Mouse (Mus musculus) heart, embryonic 11.5 days (tissue): Measurements from ENCODE around the gene Lgals2. TPM values are rescaled to one million over a fixed set of nuclear protein-coding genes. Genes with fewer than 3 reads are reported as not detected.
A peak's percentile ranks its signal among the peaks of the same experiment; 100 is the strongest.

Source experiments
- ATAC-seq: fragments of 200-750 bp; cut with Nextera tagmentation; replicated peaks from 2 replicates; pipeline ENCODE4 v1.8.0; 2017; ENCODE audit warnings: moderate library complexity; ENCODE audit not compliant: insufficient number of reproducible peaks, low FRiP score, low TSS enrichment
- H3K27ac ChIP-seq: fragments of 300-500 bp; sonication (generic); 2 replicates; pipeline ENCODE4 v1.5.1; 2014; ENCODE audit warnings: mild to moderate bottlenecking, low read depth, low read length
- H3K27me3 ChIP-seq: fragments of 300-500 bp; sonication (generic); 2 replicates; pipeline ENCODE4 v1.6.1; 2014; ENCODE audit warnings: mild to moderate bottlenecking, low read length, mixed read lengths; ENCODE audit not compliant: control insufficient read depth, insufficient read depth
- H3K36me3 ChIP-seq: fragments of 300-500 bp; sonication (generic); 2 replicates; pipeline ENCODE4 v1.6.1; 2014; ENCODE audit warnings: mild to moderate bottlenecking, low read length, moderate library complexity, mixed read lengths; ENCODE audit not compliant: control insufficient read depth, insufficient read depth
- H3K4me1 ChIP-seq: fragments of 300-500 bp; sonication (generic); 2 replicates; pipeline ENCODE4 v1.6.1; 2014; ENCODE audit warnings: low read length; ENCODE audit not compliant: control insufficient read depth, insufficient read depth
- H3K4me2 ChIP-seq: fragments of 300-500 bp; sonication (generic); 2 replicates; pipeline ENCODE4 v1.6.1; 2014; ENCODE audit warnings: mild to moderate bottlenecking, moderate library complexity
- H3K4me3 ChIP-seq: fragments of 300-500 bp; sonication (generic); 2 replicates; pipeline ENCODE4 v1.5.1; 2014; ENCODE audit warnings: low read depth, low read length
- H3K9ac ChIP-seq: fragments of 300-500 bp; sonication (generic); 2 replicates; pipeline ENCODE4 v1.6.1; 2014; ENCODE audit warnings: mild to moderate bottlenecking, low read depth, low read length, moderate library complexity
- H3K9me3 ChIP-seq: fragments of 300-500 bp; sonication (generic); replicated peaks from 2 replicates; pipeline ENCODE4 v1.6.1; 2016; ENCODE audit warnings: low read length; ENCODE audit not compliant: control insufficient read depth
- WGBS: fragments of 180-500 bp; shearing (Covaris S2); extraction: QIAGEN DNeasy Blood & Tissue Kit; methylation state at CpG from one replicate; pipeline ENCODE4 v1.1.7; 2014; ENCODE audit not compliant: insufficient replicate concordance; 5-methylcytosine and 5-hydroxymethylcytosine counted together
- polyA plus RNA-seq: library from polyadenylated mRNA; unstranded; fragments of >200 nt; fragmentation: Nextera tagmentation; extraction: Ambion mirVana; gene quantifications from 2 replicates; pipeline ENCODE4 v1.2.1, GENCODE M21; 2014

Lgals2 gene
- polyA plus RNA-seq = 0.49 TPM in 1 of 2 replicates, not detected in the other

- Histone ChIP-seq H3K4me3 (no peak within 1 kb of the TSS), H3K4me1 (peaks cover 17% of the 10 kb centered on the region), H3K27me3 (no peaks in the 10 kb centered on the region), H3K36me3 (no peaks in the 10 kb centered on the region), H3K9me3 (no peaks in the 10 kb centered on the region), H3K27ac (no peak within 1 kb of the TSS), H3K9ac (no peak within 1 kb of the TSS), H3K4me2 (no peak within 1 kb of the TSS)
- whole genome bisulfite sequencing = 65% methylated on average over 8 of the region's 8 CpGs
- ATAC-seq = no peak
Measured at GRCm38 (mm10) chr15:78855303-78855965, at the start of gene Lgals2. Gene Lgals2 (minus strand): TSS chr15:78855529.

- H3K9ac ChIP-seq = 0 out of 2 replicates have a peak overlapping the region, but pooled peaks have one; percentile 2
- WGBS = 12% methylated on average over 2 of the region's 2 CpGs
- H3K4me3 ChIP-seq = no peak overlapping the region
- no peaks in the 10 kb centered on the region for H3K27me3 ChIP-seq
- peak overlapping the region; percentile 23; the same call in 1 of the 2 replicates for H3K4me2 ChIP-seq
- H3K4me1 ChIP-seq = peaks cover 21% of the 10 kb centered on the region
- H3K27ac ChIP-seq = no peak overlapping the region
- peaks cover 20% of the 10 kb centered on the region for H3K36me3 ChIP-seq
- ATAC-seq = no peak
- no peaks in the 10 kb centered on the region for H3K9me3 ChIP-seq
Measured at GRCm38 (mm10) chr15:78903243-78903642, 47.9 kb upstream of the Lgals2 start.

GRCm38 (mm10) chr15:78901422-78901789 lies 46.1 kb upstream of the Lgals2 start:
- Histone ChIP-seq H3K9ac (no peak overlapping the region), H3K27me3 (no peaks in the 10 kb centered on the region), H3K9me3 (no peaks in the 10 kb centered on the region), H3K27ac (no peak overlapping the region), H3K4me1 (peaks cover 38% of the 10 kb centered on the region), H3K4me3 (peak overlapping the region; percentile 81), H3K4me2 (peak overlapping the region; percentile 92), H3K36me3 (peaks cover 12% of the 10 kb centered on the region)
- 51% methylated on average over 8 of the region's 8 CpGs for WGBS
- no peak for ATAC-seq

GRCm38 (mm10) chr15:78900585-78901421 lies 45.5 kb upstream of the Lgals2 start:
- Histone ChIP-seq H3K4me2 (peak overlapping the region; percentile 92), H3K27me3 (no peaks in the 10 kb centered on the region), H3K4me1 (peaks cover 44% of the 10 kb centered on the region), H3K4me3 (peak overlapping the region; percentile 81), H3K9me3 (no peaks in the 10 kb centered on the region), H3K27ac (peak overlapping the region; percentile 36; the same call in 1 of the 2 replicates), H3K9ac (peak overlapping the region; percentile 87), H3K36me3 (peaks cover 12% of the 10 kb centered on the region)
- ATAC-seq = no peak
- 12% methylated on average over 18 of the region's 18 CpGs for WGBS

GRCm38 (mm10) chr15:78899740-78900584 lies 44.6 kb upstream of the Lgals2 start, which contains the start of gene Sh3bp1:
Gene Sh3bp1 (plus strand): TSS chr15:78899768.
- Histone ChIP-seq H3K9ac (peak within 1 kb of the TSS; percentile 87), H3K27me3 (no peaks in the 10 kb centered on the region), H3K4me1 (peaks cover 48% of the 10 kb centered on the region), H3K27ac (peak within 1 kb of the TSS; percentile 73), H3K4me3 (peak within 1 kb of the TSS; percentile 81), H3K4me2 (peak within 1 kb of the TSS; percentile 92), H3K36me3 (peaks cover 10% of the 10 kb centered on the region), H3K9me3 (no peaks in the 10 kb centered on the region)
- 0% methylated on average over 46 of the region's 47 CpGs for WGBS
- peak; percentile 67 for ATAC-seq

GRCm38 (mm10) chr15:78899409-78899739 lies 44.0 kb upstream of the Lgals2 start, which contains the start of gene Gm49510:
Gene Gm49510 (plus strand): TSS chr15:78899667.
- H3K4me3 ChIP-seq = peak within 1 kb of the TSS; percentile 81
- H3K27ac ChIP-seq = peak within 1 kb of the TSS; percentile 73
- ATAC-seq = no peak
- H3K9me3 ChIP-seq = no peaks in the 10 kb centered on the region
- no peaks in the 10 kb centered on the region for H3K27me3 ChIP-seq
- 3% methylated on average over 20 of the region's 20 CpGs for WGBS
- peak within 1 kb of the TSS; percentile 92 for H3K4me2 ChIP-seq
- H3K4me1 ChIP-seq = peaks cover 54% of the 10 kb centered on the region
- peak within 1 kb of the TSS; percentile 87 for H3K9ac ChIP-seq
- peaks cover 7% of the 10 kb centered on the region for H3K36me3 ChIP-seq

- Histone ChIP-seq H3K4me1 (peaks cover 62% of the 10 kb centered on the region), H3K27ac (peak overlapping the region; percentile 73; the same call in 1 of the 2 replicates), H3K36me3 (peaks cover 7% of the 10 kb centered on the region), H3K27me3 (no peaks in the 10 kb centered on the region), H3K4me3 (peak overlapping the region; percentile 81; the same call in 1 of the 2 replicates), H3K9me3 (no peaks in the 10 kb centered on the region), H3K4me2 (peak overlapping the region; percentile 92), H3K9ac (no peak overlapping the region; the same call in 1 of the 2 replicates)
- no peak for ATAC-seq
- 37% methylated on average over 6 of the region's 6 CpGs for WGBS
Measured at GRCm38 (mm10) chr15:78898507-78899001, 43.2 kb upstream of the Lgals2 start.

- ATAC-seq = no peak
- H3K27me3 ChIP-seq = no peaks in the 10 kb centered on the region
Measured at GRCm38 (mm10) chr15:78897488-78897887, 42.2 kb upstream of the Lgals2 start.

More at GRCm38 (mm10) chr15:78897488-78897887, 42.2 kb upstream of the Lgals2 start:
- Histone ChIP-seq H3K36me3 (0 out of 2 replicates have a peak, but pooled peaks cover 4% of the 10 kb centered on the region), H3K4me1 (peaks cover 73% of the 10 kb centered on the region), H3K4me2 (no peak overlapping the region), H3K4me3 (no peak overlapping the region), H3K27ac (no peak overlapping the region), H3K9me3 (no peaks in the 10 kb centered on the region), H3K9ac (no peak overlapping the region)
- WGBS = 77% methylated on average over 4 of the region's 4 CpGs
